Mouse (Mus musculus) 416B (cell line): ENCODE measurements around the gene Lgi4.

Experiments
- DNase-seq: peaks from one replicate; pipeline ENCODE4 v3.0.0; 2011; ENCODE audit warnings: low read depth

Lgi4 gene

DNA sequence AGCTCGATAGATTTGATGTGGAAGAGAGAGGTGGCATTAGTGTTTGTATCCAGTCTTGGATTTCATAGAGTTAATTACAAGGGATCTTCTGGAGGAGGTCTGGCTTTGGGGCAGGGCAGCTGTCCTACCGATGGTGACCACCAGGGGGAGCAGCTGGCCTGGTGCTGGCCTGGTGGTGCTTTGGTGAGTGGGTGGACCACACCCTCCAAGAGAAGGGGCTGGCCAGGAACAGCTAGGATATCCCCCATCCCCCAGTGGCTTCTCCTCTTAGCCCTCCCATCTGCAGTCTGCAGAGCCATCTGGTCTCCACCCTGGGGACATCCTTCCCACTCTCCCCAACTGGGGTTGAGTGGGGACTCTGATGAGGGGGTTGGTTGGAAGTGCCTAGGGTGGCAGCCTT, at the start of gene Lgi4:
TSS of gene Lgi4 (plus strand) at position 235 of the 400 bp plus-strand sequence.
- DNase-seq, result peak; percentile 55

DNA sequence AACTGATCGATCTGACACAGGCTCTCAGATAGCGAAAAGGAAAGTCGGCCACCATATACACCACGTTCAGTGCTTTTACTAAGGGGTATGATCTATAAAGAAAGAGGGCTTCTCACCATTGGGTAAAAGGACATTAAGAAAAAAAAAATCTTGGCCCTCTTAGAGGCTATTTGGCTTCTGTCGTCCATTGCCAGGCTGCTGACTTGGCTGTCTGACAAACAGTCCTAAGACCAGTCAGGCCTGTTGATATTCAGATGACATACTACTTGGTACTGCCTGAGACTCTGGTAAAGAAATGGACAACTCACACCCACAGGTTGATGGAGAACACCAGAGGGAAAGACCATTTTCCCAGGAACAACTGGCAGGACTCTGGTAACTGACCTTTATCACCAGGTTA, 46.2 kb upstream of the Lgi4 start:
- no peak for DNase-seq

DNA sequence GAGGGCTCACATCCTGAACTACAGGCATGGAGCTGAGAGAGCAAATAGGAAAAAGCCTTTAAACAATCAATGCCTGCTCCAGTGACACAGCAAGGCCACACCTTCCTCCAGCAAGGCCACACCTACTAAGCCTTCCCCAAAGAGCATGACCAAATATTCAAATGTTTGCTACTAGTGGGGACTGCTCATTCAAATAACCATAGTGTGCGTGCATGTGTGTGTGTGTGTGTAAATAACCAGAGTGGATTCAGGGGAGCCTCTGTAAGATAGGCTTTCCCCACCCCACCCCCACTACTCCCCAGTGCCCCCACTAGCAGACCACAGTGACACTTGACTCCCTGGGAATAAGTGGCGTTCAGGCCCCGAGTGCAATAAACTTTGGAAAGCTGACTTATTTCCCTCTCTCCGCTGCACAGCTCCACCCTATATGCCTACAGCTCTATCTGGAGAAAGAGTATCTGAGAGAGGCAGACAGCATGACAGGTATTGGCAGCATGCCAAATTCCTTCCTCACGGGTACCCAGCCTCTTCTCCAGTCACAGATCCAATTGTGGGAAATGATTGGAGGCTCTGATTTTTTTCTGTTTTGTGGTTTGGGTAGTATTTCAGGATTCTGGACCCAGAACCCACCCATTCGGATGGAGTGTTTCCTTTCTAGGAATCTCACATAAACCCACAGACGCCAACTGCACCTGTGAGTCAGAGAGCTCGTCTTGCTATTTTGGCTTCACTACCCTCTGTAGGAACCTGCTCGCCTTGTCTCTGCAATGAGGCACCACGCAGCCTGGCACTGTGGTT, 41.8 kb upstream of the Lgi4 start:
- DNase-seq, result peak; percentile 83

DNA sequence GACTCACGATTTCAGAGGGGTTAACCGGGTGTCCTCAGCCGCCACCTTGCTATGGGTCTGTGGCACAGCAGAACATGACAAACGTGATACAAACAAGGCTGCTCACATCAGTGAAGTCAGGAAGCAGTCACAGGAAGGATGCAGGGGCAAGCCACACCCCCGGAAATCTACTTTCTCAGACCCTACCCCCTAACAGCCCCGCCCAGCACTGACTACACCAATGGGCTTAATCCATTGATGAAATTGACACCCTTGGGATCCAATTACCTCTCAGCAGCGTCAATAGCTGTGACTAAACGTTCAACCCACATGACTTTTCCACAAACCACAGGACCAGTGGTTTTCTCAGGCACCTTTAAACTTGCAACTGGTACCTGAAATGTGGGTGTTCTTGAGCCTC, 30.5 kb upstream of the Lgi4 start:
- peak; percentile 80 for DNase-seq

DNA sequence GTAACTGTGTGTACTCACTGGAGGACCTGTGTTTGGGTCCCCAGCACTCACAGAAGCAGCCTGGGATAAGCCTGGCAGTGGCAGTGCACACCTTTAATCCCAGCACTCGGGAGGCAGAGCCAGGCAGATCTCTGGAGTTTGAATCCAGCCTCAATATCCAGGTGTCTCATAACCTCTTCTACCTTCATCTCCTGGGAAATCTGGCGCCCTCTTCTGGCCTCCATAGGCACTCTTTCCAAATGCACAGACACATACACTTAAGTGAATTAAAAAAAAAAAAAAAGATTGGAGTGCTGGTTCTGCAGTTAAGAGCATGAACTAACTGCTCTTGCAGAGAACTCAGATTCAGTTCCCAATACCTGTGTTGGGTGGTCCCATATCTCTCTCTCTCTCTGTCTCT, 28.4 kb upstream of the Lgi4 start:
- DNase-seq, result peak; percentile 76

DNA sequence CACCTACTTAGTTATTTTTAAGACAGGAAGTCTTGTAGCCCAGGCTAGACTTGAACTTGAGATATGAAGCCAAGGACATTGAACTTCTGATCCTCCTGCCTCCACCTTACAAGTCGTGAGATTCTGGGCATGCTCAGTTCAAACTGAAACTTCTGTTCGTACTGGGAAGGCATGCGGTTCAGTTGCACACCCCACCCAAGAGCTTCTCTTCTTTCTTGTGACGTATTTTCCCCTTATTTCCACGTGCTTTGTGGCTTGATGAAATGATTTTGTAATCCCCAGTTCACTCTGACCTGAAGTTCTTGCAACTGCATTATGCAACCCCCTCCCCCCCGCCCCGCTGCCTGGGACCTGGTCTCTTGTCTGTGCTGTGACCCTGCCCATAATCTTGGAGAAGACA, 27.4 kb upstream of the Lgi4 start:
- DNase-seq, result peak; percentile 88

DNA sequence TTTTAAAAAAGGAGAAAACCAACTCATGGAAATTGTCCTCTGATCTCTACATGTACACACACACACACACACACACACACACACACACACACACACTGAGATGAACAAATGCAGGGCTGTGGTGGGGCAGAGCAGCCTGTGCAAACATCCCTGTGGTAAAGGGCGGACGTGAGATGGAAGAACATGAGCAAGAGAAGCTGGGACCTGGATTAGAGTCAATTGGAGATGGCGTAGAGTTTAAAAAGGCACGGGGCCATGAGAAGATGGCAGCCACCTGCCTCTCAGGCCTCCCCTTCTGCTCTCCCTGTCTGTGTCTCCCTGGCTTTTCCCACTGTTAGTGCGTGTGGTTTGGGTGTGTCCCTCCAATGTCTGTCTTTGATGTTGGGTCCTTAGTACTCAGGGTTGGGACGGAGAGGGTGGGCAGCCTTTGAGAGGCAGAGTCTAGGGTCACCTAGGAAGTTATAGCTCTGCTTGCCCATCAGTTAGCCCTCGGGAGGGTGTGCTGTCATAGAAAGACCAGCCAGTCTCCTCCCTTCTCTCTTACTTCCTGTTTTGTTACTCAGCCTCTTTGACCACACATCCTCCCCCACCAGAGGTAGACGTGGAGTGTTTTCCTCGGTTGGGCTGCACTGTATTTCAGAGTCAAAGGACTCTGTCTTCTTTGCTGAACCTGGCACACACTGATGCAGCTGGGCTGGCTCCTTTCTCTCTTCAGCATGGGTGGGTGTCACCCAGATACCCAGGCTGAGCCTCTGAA, 25.6 kb upstream of the Lgi4 start:
- peak; percentile 85 for DNase-seq

DNA sequence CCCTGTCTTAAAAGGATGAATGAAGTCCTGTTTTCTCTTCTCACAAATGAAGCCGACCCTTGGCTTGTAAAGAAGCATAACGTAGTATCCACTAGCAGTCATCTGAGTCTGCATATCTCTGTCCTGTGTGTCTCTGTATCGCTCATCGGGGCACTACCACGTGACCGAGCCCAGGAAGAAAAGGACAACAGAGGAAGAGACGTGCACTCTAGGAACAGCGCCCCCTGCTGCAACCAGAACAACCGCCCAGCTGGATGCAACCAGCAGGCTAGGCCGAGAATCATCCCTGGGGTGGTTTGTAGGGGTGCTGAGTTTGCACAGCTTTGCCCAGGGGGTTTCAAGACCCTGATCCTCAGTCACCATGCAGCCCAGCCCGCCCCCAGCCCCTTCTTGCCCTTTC, 24.4 kb upstream of the Lgi4 start:
- peak; percentile 61 for DNase-seq

DNA sequence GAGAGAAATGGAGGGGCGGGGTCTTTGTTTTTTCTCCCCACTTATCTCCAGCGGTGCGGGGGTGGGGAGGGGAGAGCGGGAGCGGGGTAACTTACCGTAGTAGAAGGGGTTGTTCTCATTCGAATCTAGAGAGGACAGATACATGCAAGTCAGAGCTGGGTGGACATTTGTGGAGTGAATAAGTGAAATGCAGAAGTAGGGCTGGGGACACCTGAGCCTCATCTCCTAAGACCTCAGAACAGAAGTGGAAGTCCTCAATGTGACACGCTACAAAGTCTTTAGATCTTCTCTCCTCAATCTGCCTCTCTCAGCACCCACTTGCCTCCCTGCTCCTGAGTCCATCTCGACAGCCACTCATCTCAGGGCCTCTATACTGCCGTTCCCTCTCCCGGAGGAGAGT, 23.9 kb upstream of the Lgi4 start:
- DNase-seq, result no peak

DNA sequence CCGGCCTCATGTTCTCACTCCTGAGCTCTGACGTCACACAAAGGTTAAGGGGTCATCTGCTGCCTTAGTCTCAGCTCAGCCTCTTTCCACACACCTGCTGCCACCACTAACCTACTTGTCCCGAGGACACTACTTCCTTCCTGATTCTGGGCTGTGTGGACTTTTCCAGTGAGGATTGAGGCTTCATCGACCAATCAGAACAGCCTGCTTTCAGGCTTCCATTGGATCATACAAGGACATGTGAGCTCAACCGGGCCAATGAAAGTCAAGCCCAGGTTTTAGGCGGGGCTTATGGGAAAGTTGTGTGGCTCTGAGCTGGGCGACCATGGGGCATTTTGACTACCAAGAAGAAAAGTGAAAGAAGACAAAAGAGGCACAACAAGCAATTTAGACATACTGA, 22.2 kb upstream of the Lgi4 start:
- peak; percentile 96 for DNase-seq

DNA sequence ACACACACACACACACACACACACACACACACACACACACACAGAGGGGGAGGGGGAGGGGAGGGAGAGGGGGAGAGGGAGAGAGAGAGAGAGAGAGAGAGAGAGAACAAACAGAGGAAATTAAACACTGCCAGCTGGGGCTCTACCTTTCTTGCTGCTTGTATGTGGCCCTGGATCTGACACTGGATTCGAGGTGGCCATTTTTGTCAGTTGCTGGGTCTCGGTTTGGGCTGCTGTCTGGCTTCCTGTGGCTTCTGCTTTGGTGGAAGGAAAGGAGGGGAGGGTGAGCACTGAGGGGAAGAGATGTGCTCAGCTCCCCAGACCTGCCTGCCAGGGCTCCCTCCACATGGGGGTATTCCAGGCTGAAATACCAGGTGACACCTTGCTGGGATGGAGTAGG, 21.5 kb upstream of the Lgi4 start:
- peak; percentile 80 for DNase-seq

DNA sequence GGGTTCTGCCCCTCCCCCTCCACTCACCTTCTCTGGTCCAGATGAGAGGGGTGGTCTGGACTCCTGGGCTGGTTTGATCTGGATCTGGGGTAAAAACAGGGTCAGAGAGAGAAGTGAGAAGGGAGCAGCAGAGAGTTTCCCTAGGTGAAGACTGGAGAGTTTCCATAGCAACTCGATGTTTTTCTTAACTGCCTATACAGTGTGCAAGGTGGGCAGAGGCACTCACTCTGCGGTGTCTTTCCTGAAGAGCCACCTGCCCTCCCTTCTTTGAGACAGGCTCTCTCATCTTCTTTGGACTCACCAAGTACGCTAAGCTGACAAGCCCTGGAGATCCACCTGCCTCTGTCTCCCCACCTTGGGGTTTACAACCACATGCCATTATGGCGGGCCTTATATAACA, 20.1 kb upstream of the Lgi4 start:
- no peak for DNase-seq

DNA sequence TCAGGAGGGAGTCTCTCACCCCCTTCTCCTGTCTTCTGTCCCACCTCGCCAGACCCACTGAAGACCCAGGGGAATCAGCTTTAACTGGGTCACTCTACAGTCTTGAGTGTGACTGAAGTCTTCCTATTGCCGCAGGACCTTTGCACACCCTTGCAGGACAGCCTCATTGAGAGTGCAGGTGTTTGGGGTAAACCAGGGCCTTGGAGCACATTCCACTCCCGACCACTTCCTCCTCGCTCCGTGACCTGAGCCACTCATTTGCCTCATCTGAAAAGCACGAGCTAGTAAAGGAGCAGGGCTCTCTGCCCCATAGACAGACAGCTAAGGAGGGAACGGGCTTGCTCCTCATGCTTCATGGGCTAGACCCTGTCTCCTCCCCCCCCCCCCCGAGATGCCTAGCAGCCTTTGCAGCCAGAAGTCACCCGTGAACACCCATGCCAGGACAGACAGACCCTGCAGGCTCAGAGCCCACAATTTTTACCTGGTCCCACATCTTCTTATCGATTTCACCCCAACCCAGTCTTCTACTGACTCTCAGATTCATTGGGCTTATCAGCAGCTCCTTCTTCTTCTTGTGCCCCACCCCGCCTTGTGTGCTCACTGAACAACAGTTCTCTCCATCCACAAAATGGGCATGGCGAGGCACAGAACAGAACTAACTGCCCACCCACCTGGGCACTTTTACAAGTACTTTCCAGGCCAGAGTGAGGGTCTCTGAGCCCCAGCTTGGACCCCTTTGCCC, 18.7 kb upstream of the Lgi4 start:
- peak; percentile 45 for DNase-seq

DNA sequence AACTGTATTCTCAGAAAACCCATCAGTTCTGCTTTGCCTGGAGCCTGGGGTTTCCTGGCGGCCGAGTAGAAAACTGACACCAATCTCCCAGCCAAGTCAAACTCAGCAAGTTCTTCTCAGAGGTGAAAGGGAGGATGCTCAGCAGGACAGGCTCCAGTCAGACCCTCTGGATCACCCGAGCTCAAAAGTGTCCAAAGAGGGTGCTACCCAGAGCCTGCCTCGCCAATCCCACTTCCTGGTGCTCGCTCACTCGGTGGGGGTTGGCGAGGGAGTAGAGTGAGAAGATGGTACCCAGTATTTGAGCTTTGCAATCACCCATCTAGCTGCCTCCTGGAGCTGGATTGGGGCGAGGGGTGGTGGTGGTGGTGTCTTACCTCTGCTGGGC, 18.1 kb upstream of the Lgi4 start:
- peak; percentile 56 for DNase-seq

DNA sequence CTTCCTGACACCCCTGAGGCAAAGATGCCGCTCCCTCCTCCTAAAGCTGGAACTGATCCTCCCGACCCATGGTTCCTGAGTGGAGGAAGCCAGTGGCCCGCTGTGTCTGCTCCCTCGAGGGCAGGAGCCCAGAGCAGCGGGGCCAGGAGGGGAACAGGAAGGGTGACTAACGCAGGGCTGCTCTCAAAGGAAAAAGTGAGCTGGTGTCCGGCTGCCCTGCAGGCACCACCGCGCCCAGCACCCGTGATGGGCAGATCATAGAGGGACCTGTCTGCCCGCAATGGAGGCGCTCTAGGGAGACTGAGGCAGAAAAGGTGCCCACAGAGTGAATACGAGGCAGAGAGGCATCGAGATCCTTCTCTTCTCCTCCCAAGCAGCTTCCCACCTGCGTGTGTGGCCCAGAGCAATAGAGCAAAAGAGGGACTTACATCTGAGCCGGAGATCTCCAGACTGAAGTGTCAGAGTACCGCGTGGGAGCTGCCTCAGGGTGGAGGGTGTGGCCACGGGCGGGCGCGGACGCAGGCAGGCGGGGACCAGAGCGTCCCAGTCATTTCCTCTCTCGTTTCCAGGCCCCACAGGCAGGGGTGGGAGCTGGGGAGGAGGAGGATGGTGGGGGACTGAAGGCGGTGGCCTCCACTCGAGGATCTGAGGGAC, 17.4 kb upstream of the Lgi4 start:
- peak; percentile 91 for DNase-seq

DNA sequence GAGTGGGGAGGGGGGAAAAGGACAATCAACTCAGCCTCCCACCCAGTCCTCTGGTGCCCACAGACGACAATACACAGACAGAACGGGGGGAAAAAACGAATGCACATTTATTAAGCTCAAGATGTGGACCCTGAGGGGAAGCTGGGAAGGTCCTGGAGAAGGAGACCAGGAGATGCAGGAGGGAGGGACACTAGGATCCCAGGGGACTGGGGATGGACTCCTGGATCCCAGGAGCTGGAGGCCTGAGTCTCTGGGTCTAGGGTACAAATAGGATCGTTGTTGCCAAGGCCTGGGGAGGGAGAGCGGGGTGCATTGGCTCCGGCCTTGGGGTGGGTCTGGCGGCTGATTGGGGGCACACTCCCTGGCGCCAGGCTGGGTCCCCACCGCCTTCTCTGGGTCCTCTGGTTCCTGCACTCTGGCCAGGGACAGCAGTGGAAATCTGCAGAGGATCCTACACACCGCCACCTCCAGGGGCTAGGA, 16.7 kb upstream of the Lgi4 start, which contains the start of gene Fxyd5:
TSS of gene Fxyd5 (minus strand) at position 51 of the 480 bp plus-strand sequence.
- DNase-seq, result peak; percentile 21

DNA sequence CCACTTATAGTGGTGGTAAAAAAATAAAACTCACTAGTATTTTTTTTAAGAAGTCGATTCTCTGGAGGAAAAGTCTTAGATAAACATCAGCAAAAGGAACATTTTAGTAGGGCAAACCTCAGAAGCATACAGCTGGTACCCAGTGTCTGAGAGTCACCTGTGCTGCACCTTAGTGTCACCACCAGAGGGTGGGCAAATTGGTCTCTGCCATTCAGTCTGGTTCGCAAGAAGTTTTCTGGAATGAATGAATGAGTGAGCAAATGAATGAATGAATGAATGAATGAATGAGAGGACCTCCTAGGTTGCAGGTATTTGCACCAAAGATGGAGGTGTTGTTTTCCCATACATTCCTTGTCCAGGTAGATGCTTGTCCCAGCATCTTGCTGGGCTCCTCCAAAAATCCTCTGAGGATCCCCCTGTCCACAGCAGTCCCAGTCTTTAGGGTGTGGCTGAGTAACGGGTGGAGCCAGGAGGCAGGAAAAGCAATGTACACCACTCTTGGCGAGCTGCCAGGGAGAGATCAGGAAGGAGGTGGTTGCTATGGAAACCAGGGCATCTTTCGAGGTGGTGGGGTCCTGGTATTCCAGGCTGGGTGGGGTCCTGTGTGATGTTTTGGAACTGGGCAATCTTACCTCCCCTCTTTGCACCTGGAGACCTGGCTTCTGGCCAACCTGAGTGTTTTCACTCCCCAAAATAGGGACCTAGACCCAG, 9.9 kb upstream of the Lgi4 start:
- peak; percentile 51 for DNase-seq

DNA sequence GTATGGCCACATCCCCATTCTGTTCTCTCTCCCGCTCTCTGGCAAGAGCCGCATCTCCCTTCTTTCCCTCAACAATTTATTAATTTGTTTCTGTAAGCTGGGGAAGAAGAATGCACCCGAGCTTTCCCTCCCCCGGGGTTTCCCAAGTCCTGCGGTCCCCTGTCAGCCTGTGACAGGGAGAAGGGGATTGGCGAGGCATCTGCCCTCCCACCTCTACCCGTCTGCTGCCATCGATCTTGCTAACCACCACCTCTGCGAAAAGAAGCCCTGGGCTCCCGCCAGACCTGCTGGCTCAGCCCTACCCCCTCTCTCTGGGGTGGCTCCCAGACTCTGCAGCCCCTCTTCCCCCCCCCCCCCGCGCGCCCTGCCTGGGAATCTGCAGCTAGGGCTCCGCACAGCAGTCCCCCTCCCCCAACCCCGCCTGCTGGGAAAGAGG, 9.3 kb upstream of the Lgi4 start:
- no peak for DNase-seq

DNA sequence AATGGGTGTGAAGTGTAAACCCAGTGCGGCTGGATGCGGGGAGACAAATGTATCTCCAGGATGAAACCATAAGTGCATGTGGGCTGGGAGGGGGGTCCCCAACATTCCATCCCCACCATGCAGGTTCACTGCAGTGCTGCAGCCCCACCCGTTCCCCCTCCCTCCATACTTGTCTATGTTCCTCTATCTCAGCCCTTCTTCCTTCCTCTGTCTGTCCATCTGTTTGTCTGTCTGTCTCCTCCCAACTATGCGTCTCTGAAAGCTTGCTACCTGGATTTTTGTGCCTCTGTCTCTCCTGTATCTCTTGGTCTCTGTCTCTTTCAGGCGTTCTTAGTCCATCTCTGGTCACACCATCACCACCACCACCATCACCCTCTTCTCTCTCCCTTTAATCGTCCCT, 8.7 kb upstream of the Lgi4 start:
- no peak for DNase-seq

DNA sequence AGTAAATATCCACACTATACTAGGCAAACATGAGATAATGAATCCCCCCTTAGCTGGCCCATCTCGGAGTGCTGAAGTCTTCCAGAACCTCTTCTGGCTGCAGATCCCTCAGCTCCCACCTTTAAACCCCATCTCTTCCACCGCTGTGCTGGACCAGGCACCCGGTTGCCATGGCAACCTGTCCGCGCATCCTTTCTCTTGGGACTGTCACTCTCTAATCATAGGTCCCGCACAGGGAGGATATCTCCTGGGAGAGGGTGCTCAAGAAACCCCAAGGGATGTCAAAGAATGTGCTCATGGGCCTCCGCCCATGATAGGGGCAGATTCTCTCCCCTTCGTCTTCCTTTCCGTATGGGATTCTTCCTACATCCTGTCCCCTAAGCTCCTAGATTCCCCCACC, 8.2 kb upstream of the Lgi4 start:
- DNase-seq, result no peak

DNA sequence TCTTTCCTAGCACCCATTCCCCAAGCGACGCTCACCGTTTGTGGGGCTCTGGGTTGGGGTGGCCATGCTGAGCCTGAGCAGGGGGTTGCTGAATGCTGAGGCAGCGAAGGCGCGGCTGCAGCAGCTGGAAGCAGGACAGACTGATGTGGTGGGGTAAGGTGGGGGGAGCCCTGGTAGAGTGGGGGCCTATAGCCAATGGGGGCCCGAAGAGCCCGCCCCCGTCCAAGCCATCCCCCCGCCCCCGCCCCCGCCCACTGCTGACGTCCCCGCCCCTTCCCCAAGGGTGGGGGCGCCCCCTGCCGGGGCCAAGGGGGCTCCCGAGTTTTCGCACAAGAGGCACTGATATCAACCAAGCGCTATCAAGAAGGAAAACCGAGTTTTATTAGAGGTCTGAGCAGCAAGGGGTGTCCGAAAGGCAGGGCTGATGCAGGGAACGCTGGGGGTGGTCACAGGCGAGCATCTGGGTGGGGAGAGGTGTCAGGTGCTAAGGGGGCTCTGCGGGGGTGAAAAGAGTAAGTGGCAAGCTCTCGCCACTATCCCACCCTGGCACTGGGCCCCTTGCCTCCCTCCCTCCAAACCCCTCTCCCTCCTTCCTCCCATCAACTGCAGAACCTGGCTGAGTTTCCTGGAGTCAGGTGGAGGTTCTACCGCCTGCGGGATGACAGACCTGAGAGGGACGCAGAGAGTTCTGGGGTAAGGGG, 7.7 kb upstream of the Lgi4 start, which contains the start of gene Fxyd7:
TSS of gene Fxyd7 (minus strand) at position 147 of the 701 bp plus-strand sequence.
- no peak for DNase-seq
